Mouse (Mus musculus): Measurements from ENCODE around the gene Mrrf. TPM values are rescaled to one million over a fixed set of nuclear protein-coding genes. Genes with fewer than 3 reads are reported as not detected.

Gene Mrrf
- 10 to 100 TPM; 16.2 to 19.1 TPM for total RNA-seq (2021)
- long read RNA-seq, experiment 1, transcript Mrrf-201 (7 exons, 2,623 nt) = major isoform, 9 of 10 reads
- long read RNA-seq, experiment 1, partial matches to known transcripts = 0 of 10 reads
- long read RNA-seq, experiment 1, other reads (novel, unspliced or antisense) = 0 of 10 reads
- long read RNA-seq, experiment 2, transcript Mrrf-201 (7 exons, 2,623 nt) = major isoform, 18 of 21 reads
- long read RNA-seq, experiment 2, partial matches to known transcripts = 2 of 21 reads
- long read RNA-seq, experiment 2, other reads (novel, unspliced or antisense) = 1 of 21 reads

DNA sequence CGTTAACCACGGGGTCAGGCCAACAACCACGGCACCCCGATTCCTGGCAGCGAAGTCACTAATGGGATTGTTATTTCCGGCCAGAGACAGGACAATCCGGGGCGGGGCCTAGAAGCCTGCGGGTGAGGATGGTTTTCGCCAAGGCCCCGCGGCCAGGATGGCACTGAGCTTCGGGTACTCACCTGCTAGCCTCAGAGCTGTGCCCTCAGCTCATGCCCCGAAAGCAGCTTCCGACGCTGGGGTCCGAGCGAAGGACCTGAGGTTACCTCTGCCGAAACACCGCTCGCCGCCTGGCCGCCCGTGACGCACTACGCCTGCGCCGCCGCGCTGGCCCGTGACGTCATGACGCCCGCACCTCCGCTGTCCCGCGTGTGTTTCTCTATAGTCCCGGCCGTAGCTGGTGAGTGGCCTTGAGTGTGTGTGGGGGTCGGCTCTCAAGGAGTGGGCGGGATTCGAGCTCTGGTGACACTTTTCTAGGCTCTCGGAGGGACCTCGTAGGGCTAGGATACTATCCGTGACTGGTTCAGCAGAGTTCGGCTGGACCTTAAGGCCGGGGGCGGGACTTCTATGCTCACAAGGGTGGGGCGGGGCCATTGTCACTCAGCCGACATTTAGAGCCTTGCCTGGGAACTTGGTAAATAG, at the start of gene Mrrf, which contains the start of gene Rbm18:
TSS of gene Mrrf (plus strand) at position 90 of the 642 bp plus-strand sequence.
TSS of gene Rbm18 (minus strand) at position 474 of the 642 bp plus-strand sequence.
- peak; percentile 92 to 97 for DNase-seq (ENCODE audit: low spot score in 2 of 2)

DNA sequence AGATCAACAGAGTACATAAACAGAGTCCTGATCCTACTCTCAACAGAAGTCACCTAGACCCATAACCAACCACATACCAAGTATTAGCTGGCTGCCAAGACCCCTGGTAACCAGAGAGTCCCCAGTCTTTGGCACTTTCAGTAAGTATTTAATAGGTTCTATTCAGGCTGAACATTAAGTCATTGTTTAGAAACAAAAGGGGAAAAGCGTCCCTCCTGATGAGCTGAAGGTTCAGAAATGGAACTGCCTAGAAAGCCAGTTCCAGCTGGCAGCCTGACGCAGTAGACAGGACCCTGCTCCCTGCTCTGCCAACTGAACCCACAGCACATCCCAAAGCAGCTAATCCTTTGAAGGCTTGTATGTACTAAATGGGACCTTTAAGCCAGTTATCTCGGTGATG, 47.0 kb upstream of the Mrrf start:
- DNase-seq (ENCODE audit: low spot score in 2 of 2) = no peak

DNA sequence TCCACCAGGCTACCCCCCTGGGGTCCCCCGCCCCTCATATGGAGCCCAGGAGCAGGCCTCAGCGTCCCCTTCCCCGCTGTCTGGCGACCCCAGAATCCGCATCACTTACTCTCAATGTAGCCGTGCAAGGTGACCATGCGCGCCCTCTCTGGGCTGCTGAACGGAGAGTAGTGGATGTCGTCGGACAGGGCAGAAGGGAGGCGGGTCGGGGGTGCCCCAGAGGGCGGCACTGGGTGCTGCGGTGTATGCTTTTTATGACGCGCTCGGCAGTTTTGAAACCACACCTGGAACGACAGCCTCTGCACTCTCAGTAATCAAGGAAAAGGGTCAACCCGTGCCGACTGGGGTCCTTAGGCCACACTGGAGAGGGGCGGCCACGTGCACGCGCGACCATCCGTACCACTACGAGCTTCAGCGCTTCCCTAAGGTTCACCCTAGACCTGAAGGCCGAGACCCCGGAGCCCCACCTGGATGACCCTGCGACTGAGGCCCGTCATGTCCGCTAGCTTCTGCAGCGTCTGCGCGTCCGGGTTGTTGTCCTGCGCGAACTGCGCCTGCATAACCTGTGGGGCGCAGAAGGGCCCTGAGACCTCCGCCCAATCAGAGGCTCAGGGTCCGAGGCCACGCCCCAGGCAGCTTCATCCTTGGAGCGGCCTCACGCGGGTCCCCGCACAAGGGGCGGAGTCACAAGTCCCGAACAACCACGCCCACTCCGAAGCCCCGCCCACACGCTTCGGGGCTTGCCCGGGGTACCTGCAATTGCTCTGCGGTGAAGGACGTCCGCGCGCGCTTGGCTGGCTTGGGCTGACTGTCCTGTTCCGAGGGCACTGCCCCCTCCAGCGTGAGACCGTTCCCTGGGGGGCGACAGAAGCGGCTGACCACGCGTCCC, 45.1 kb upstream of the Mrrf start:
- DNase-seq (ENCODE audit: low spot score in 2 of 2) = peak in 1 of 2 experiments; percentile 26

DNA sequence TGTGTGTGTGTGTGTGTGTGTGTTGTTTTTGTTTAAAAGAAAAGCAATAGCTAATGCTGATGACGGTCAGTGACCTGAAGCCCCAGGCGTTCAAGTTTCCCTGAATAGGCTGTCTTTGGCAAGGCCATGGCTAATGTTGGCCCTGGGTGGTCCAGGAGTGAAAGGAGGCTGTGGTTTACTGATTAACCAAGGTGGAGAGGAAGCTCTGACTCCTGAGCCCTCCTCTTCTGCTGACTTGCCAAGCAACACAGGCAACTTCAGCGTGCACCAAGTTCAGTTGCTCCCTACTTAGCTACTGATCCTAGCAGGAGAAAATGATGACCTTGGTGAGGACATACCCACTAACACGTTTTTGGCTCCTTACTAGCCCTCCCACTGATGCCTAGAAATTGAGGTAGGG, 43.4 kb upstream of the Mrrf start:
- no peak for DNase-seq (ENCODE audit: low spot score in 2 of 2)

DNA sequence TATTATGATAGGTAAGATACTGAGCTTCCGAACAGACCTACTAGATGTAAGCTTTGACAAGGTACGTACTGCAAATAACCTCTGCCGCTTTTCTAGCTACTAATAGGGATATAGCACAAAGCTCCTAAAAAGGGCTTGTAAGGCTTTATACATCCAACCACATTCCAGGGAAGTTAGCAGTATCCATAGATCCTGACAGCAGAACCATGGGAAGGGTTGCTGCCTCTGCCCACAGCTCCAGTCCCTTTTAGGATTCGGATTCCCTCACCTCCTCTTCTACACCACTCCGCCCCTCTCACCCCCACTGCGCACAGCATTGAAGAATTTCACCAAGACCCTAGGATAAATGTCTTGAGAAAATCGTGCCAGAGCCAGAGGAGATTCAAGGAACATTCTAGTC, 42.9 kb upstream of the Mrrf start:
- no peak for DNase-seq (ENCODE audit: low spot score in 2 of 2)

- no peak for DNase-seq (ENCODE audit: low spot score in 2 of 2)
Measured at GRCm38 (mm10) chr2:36093914-36094475, 42.2 kb upstream of the Mrrf start.

GRCm38 (mm10) chr2:36097129-36097815, 38.9 kb upstream of the Mrrf start:
- no peak for DNase-seq (ENCODE audit: low spot score in 2 of 2)

GRCm38 (mm10) chr2:36098021-36098420, 38.2 kb upstream of the Mrrf start:
- DNase-seq (ENCODE audit: low spot score in 2 of 2) = no peak

DNA sequence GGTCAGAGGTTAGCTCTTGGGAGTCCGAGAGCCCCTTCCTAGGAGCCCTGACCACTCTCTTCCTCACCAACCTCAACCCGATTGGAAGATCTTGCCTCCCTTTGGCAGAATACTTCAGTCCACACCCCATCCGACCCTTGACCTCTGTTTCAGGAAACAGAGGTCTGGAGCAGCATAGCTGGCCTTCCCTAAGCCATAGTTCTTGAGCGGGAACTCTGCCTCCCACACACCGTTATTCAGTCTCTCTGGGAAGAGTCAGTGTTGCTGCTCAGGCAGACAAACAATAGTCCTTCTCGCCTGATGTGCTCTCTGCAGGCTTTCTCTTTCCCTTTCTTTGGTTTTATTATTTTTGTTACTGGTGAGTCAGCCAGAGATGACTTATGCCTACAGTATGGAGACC, 36.5 kb upstream of the Mrrf start:
- DNase-seq (ENCODE audit: low spot score in 2 of 2) = no peak

DNA sequence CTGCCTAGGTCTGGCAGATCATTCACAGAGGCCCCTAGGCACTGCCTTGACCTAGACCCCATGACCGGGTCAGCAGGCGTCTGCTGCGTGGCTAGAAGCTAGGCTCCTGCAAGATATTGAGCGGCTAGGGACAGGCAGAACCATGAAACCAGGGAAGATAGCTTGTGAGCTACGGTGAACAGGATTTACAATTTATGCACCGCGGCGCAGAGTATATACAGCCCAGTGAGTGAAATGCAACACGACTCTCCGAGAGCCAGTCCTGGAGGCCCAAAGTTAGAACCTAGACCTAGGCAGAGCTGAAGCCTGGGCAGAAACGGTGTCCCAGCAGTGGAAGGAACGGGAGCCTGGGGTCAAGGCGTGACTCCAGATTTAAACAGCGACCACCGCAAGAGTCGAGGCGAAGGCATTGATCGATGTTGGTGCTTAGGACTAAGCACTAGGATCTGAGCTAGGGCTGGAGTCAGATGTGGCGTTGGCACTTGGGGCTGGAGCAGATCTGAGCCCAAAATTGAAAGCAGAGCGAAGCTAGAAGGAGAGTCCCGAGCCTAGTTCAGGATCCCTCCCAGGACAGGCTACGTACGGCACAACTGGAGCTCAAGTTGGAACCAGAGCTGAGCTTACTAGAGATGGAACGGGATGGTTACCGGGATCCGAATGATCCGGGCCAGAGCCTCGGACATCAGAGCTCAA, 34.2 kb upstream of the Mrrf start:
- no peak for DNase-seq (ENCODE audit: low spot score in 2 of 2)

DNA sequence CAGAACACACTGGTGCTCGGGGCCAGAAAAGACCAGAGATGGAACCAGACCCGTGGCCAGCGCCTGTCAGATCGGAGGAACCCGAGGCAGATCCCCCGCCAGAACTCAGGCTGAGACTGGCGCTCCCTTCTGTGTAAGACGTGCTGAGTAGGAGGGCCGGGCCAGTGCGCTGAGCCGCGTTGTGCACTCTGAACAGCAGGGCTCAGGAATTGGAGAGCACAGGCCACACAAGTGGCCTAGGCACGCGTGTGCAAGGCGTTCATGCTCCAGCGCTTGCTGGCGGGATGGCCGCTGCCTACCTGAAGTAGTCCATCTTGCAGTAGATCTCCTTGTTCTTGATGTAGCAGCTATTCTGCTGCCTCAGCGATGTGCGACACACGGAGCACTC, 33.6 kb upstream of the Mrrf start:
- no peak for DNase-seq (ENCODE audit: low spot score in 2 of 2)

DNA sequence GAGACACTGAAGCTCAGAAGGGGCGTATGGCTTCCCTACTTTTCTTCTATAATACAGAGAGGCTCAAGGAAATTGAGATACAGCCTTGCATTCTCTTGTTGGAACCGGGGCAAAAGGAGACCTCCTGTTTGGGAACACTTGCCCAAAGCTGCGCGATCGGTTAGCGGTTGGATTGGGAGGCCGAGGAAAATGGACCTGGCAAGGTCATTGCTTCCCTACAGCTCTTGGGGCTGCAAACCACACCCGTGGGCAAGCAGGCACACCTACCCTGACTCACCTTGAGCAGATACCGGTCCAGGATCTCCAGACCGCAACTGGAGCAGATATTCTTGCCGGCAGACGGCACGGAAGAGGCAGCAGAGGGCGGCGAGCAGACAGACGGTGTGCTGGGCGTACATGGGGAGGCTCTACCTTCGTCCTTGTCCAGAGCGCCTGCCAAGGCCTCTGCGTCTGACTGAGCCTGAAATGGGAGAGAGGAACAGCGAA, 33.1 kb upstream of the Mrrf start:
- DNase-seq (ENCODE audit: low spot score in 2 of 2) = no peak

DNA sequence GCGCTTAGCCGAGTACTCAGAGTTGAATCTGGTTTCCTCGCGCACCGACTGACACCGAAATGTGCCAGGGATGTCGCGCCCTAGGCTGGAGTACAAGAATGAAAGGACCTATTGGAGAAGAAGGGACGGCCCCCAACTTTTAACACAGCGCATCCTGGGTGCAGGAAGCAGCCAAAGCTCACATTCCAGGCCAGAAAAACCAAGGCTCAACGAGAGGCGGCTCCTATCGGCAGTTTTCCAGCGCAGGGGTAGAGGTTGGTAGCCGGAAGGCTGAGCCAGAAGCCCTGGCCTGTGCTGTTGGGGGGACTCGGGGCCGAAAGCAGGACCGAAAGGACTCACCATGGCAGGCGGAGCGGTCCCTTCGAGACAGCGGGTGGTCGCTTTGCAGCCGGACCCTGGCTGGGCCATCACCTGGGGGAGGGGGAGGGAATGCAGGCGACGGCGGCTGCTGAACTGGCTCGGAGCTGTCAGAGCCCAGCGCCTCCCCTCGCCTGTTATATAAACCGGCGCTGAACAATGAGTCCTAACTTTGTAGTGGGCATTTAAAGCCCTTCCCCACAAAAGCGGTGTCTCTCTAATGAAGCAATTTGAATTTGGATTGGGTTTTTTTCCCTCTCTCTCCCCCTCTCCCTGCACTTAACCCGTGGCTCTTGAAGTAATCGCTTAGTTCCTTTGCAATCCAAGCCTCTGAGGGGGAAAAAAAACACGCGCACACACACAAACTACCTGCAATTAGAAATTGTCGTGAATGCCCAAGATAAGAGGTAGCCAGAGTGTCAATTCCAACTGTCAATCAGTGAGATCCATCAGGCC, 32.4 kb upstream of the Mrrf start:
- DNase-seq (ENCODE audit: low spot score in 2 of 2) = no peak

DNA sequence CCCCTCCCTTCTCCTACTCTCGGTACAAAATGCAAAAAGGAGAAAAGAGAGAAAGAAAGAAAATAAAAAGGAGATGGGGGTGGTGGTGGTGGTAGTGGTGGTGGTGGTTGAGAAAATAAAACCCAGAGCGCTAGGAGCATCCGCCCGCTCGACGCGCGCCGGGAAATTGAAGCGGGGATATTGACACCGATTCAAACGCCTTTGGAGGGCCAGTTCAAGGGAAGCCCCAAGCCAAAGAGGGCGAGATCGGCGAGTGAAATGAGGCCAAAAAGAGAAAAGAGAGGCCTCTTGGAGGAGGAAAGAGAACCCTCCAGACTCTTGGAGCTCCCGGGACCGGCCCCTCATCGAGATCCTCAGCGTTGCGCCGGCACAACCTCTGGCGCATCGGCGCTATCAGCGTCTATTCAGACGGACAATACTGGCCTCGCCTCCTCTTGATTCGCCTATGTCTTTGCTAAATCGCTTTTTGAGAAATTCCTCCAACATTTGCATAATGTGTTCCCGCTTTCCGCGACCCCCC, 31.7 kb upstream of the Mrrf start:
- no peak for DNase-seq (ENCODE audit: low spot score in 2 of 2)

GRCm38 (mm10) chr2:36104956-36105741, 31.0 kb upstream of the Mrrf start, which contains the start of gene Lhx6:
Gene Lhx6, minus strand, starts transcription at chr2:36105408.
- DNase-seq (ENCODE audit: low spot score in 2 of 2) = no peak

- no peak for DNase-seq (ENCODE audit: low spot score in 2 of 2)
Measured at GRCm38 (mm10) chr2:36108615-36109014, 27.6 kb upstream of the Mrrf start.

DNA sequence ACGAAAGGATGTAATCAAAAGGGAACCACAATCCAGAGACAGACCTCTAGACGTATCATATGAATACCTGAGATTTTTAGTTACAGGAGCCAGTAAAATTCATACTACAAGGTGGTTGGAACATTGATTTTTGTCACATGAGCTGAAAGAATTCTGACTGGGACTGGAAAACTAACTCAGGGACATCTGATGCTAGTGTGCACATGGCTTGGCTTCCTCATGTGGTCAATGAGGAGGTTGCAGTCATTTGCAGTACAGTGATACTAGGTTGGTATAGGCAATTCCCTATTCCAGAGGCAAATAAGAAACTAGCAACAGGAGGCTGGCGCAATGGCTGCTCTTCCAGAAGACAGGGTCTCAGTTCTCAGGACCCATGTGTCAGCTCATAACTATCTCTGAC, 23.6 kb upstream of the Mrrf start:
- DNase-seq (ENCODE audit: low spot score in 2 of 2) = no peak

- no peak for DNase-seq (ENCODE audit: low spot score in 2 of 2)
Measured at GRCm38 (mm10) chr2:36126795-36127429, 9.3 kb upstream of the Mrrf start.

Measured in layer of hippocampus, postnatal 14 days (tissue).